Mouse (Mus musculus) liver, postnatal 0 days (tissue): ENCODE measurements around the gene Pef1.

Source experiments
- CTCF ChIP-seq: sonication (generic); IDR thresholded peaks from 2 replicates; pipeline ENCODE4 v1.5.1; 2016; ENCODE audit warnings: antibody characterized with exemption, low read depth
- EP300 ChIP-seq: IDR thresholded peaks from 2 replicates; pipeline ENCODE4 v1.6.1; 2016; ENCODE audit warnings: antibody characterized with exemption, low read depth, mild to moderate bottlenecking

- TF ChIP-seq CTCF (no peak), EP300 (no peak)
These were observed 7.7 kb downstream of the Pef1 start for GRCm38 (mm10) chr4:130110091-130110490.
